Mouse (Mus musculus) retina, postnatal 1 day (tissue): ENCODE data around the gene Fam83b.

ENCODE experiments used
- DNase-seq: peaks from one replicate; pipeline ENCODE4 v3.0.0-alpha.2; 2012

Fam83b gene

GRCm38 (mm10) chr9:76566515-76567280, at the start of gene Fam83b:
Gene Fam83b (minus strand): TSS chr9:76567116.
- peak; percentile 52 for DNase-seq

- no peak for DNase-seq
These were observed 47.2 kb upstream of the Fam83b start for GRCm38 (mm10) chr9:76614165-76614564.

GRCm38 (mm10) chr9:76603744-76604143, 36.8 kb upstream of the Fam83b start:
- no peak for DNase-seq

- no peak for DNase-seq
These were observed 36.0 kb upstream of the Fam83b start for GRCm38 (mm10) chr9:76602874-76603273.

GRCm38 (mm10) chr9:76597395-76597794, 30.5 kb upstream of the Fam83b start:
- DNase-seq: no peak

GRCm38 (mm10) chr9:76593841-76594240, 26.9 kb upstream of the Fam83b start:
- DNase-seq: no peak

- DNase-seq: no peak
These were observed 17.0 kb upstream of the Fam83b start for GRCm38 (mm10) chr9:76583943-76584342.

- no peak for DNase-seq
These were observed 15.1 kb upstream of the Fam83b start for GRCm38 (mm10) chr9:76581966-76582365.

- no peak for DNase-seq
These were observed 352 bp upstream of the Fam83b start for GRCm38 (mm10) chr9:76567281-76567655.

- DNase-seq: peak; percentile 11
These were observed 1.3 kb downstream of the Fam83b start for GRCm38 (mm10) chr9:76565656-76566055.

- no peak for DNase-seq
These were observed 2.8 kb downstream of the Fam83b start for GRCm38 (mm10) chr9:76564071-76564470.

GRCm38 (mm10) chr9:76562794-76563193, 4.1 kb downstream of the Fam83b start:
- peak; percentile 11 for DNase-seq

GRCm38 (mm10) chr9:76559240-76559639, 7.7 kb downstream of the Fam83b start:
- no peak for DNase-seq

GRCm38 (mm10) chr9:76553758-76554157, 13.2 kb downstream of the Fam83b start:
- peak; percentile 27 for DNase-seq

GRCm38 (mm10) chr9:76553115-76553514, 13.8 kb downstream of the Fam83b start:
- no peak for DNase-seq

GRCm38 (mm10) chr9:76546714-76547113, 20.2 kb downstream of the Fam83b start:
- peak; percentile 43 for DNase-seq

- no peak for DNase-seq
These were observed 26.2 kb downstream of the Fam83b start for GRCm38 (mm10) chr9:76540684-76541083.

GRCm38 (mm10) chr9:76539953-76540621, 26.8 kb downstream of the Fam83b start:
- DNase-seq: no peak

- peak; percentile 36 for DNase-seq
These were observed 27.6 kb downstream of the Fam83b start for GRCm38 (mm10) chr9:76539271-76539670.

- DNase-seq: no peak
These were observed 30.9 kb downstream of the Fam83b start for GRCm38 (mm10) chr9:76536032-76536431.

GRCm38 (mm10) chr9:76532403-76532802, 34.5 kb downstream of the Fam83b start:
- DNase-seq: no peak

GRCm38 (mm10) chr9:76531368-76531767, 35.5 kb downstream of the Fam83b start:
- no peak for DNase-seq

- DNase-seq: no peak
These were observed 41.3 kb downstream of the Fam83b start for GRCm38 (mm10) chr9:76525592-76525991.

- DNase-seq: no peak
These were observed 43.8 kb downstream of the Fam83b start for GRCm38 (mm10) chr9:76523075-76523474.
